Mouse (Mus musculus) ES-E14 (cell line): ENCODE data around the gene Rem2. TPM values are rescaled to one million over a fixed set of nuclear protein-coding genes. Genes with fewer than 3 reads are reported as not detected.

Source experiments
- DNase-seq: peaks from one replicate; pipeline ENCODE4 v3.0.0-alpha.2; 2013; ENCODE audit warnings: low read depth, low spot score
- H3K27ac ChIP-seq: 2 replicates; pipeline ENCODE4 v1.5.1; 2012; ENCODE audit warnings: low read depth, mild to moderate bottlenecking, low read length, moderate library complexity, mixed read lengths; ENCODE audit not compliant: poor library complexity, insufficient read depth, severe bottlenecking
- H3K36me3 ChIP-seq: 2 replicates; pipeline ENCODE4 v1.6.1; 2012; ENCODE audit warnings: mild to moderate bottlenecking, low read length, moderate library complexity, mixed read lengths; ENCODE audit not compliant: control insufficient read depth, poor library complexity, insufficient read depth, severe bottlenecking
- H3K4me1 ChIP-seq, 2 experiments: fragments of 150-350 bp in 1 of 2; sonication (generic) in 1 of 2; 2 replicates each; pipeline ENCODE4 v1.6.1; 2012; ENCODE audit warnings: low read length in 2 of 2, mild to moderate bottlenecking in 1 of 2, mixed read lengths in 1 of 2; ENCODE audit not compliant: control insufficient read depth in 2 of 2, insufficient read depth in 2 of 2, poor library complexity in 1 of 2
- H3K4me3 ChIP-seq, 2 experiments: fragments of 150-350 bp in 1 of 2; sonication (generic) in 1 of 2; 2 replicates each; pipeline ENCODE4 v1.5.1; 2012; ENCODE audit warnings: low read length in 2 of 2, low read depth in 1 of 2, mild to moderate bottlenecking in 1 of 2, mixed read lengths in 1 of 2; ENCODE audit not compliant: insufficient read depth in 1 of 2, poor library complexity in 1 of 2, severe bottlenecking in 1 of 2
- H3K9ac ChIP-seq: 2 replicates; pipeline ENCODE4 v1.6.1; 2012; ENCODE audit warnings: low read depth, mild to moderate bottlenecking, low read length, mixed read lengths; ENCODE audit not compliant: poor library complexity, insufficient read depth, severe bottlenecking
- H3K9me3 ChIP-seq: fragments of 150-350 bp; sonication (generic); 2 replicates; pipeline ENCODE4 v1.6.1; 2012; ENCODE audit warnings: low read depth, mild to moderate bottlenecking, low read length; ENCODE audit not compliant: control insufficient read depth, insufficient read depth
- CHD2 ChIP-seq: IDR thresholded peaks from 2 replicates; pipeline ENCODE4 v1.6.1; 2014; ENCODE audit warnings: mild to moderate bottlenecking, low read depth, low read length, inconsistent platforms
- HCFC1 ChIP-seq: IDR thresholded peaks from 2 replicates; pipeline ENCODE4 v1.6.1; 2012; ENCODE audit warnings: low read length, inconsistent platforms, borderline replicate concordance; ENCODE audit not compliant: insufficient read depth
- MAFK ChIP-seq: IDR thresholded peaks from 2 replicates; pipeline ENCODE4 v1.6.1; 2014; ENCODE audit warnings: mild to moderate bottlenecking, low read depth, low read length, inconsistent platforms; ENCODE audit not compliant: insufficient read depth
- ZC3H11A ChIP-seq: IDR thresholded peaks from 2 replicates; pipeline ENCODE4 v1.6.1; 2012; ENCODE audit warnings: low read depth, mild to moderate bottlenecking, inconsistent platforms, low read length, borderline replicate concordance
- ZNF384 ChIP-seq: IDR thresholded peaks from 2 replicates; pipeline ENCODE4 v1.6.1; 2012; ENCODE audit warnings: low read depth, low read length, inconsistent platforms
- in situ Hi-C, 2 experiments: fragments of 600-800 bp; cut with MboI; formaldehyde crosslinking; loops; one replicate each; pipeline ENCODE4 v1.15.1; 2025; ENCODE audit warnings: low sequenced_read_pairs in 2 of 2, inconsistent platforms in 1 of 2; ENCODE audit not compliant: unreplicated experiment in 2 of 2
- total RNA-seq: library from RNA; depleted of rRNA; stranded (reverse); fragments of 300-350 nt; gene quantifications from 2 replicates; pipeline ENCODE4 v1.2.3, GENCODE M21; 2012; rRNA removed

Rem2 gene
- total RNA-seq, 1 experiment = 0.85 TPM

- Histone ChIP-seq H3K27ac (no peak overlapping the region), H3K4me3 (no peak overlapping the region), H3K9ac (no peak overlapping the region), H3K4me1 (peaks cover 0 to 2% of the 10 kb centered on the region in 2 experiments; a peak in 2 of 4 replicates), H3K9me3 (no peaks in the 10 kb centered on the region), H3K36me3 (no peaks in the 10 kb centered on the region)
- TF ChIP-seq ZC3H11A = peak; percentile 28; the same call in 1 of the 2 replicates
- no peak for TF ChIP-seq CHD2
- TF ChIP-seq ZNF384 = peak; percentile 89
- DNase-seq = no peak
- in situ Hi-C loops = loop anchor here in 1 of 2 experiments (25.0 kb wide), 1 partner anchor 636 kb away; no protein-coding TSS in a partner anchor
These were observed 47.7 kb downstream of the Rem2 start for GRCm38 (mm10) chr14:54523600-54523999.

- in situ Hi-C loops = no loop called here
- no peak overlapping the region for H3K9ac ChIP-seq
- no peaks in the 10 kb centered on the region for H3K36me3 ChIP-seq
- DNase-seq = no peak
- H3K27ac ChIP-seq = no peak overlapping the region
- peaks cover 0 to 4% of the 10 kb centered on the region in 2 experiments; a peak in 2 of 4 replicates for H3K4me1 ChIP-seq
- H3K9me3 ChIP-seq = no peaks in the 10 kb centered on the region
- no peak for TF ChIP-seq ZNF384
- TF ChIP-seq CHD2 = no peak
- no peak for TF ChIP-seq ZC3H11A
- TF ChIP-seq MAFK = no peak
- TF ChIP-seq HCFC1 = no peak
- H3K4me3 ChIP-seq = peak overlapping the region in 1 of 2 experiments; percentile 15; a peak in 2 of 4 replicates
These were observed 51.5 kb downstream of the Rem2 start for GRCm38 (mm10) chr14:54527227-54528006.

GRCm38 (mm10) chr14:54528007-54528393, 52.1 kb downstream of the Rem2 start:
- in situ Hi-C loops = no loop called here
- peaks cover 0 to 4% of the 10 kb centered on the region in 2 experiments; a peak in 2 of 4 replicates for H3K4me1 ChIP-seq
- no peak overlapping the region for H3K27ac ChIP-seq
- TF ChIP-seq MAFK (no peak), ZNF384 (no peak), ZC3H11A (no peak), HCFC1 (no peak), CHD2 (no peak)
- no peak for DNase-seq
- H3K9ac ChIP-seq = no peak overlapping the region
- no peak overlapping the region for H3K4me3 ChIP-seq
- H3K9me3 ChIP-seq = no peaks in the 10 kb centered on the region
- no peaks in the 10 kb centered on the region for H3K36me3 ChIP-seq

GRCm38 (mm10) chr14:54528446-54529111, 52.7 kb downstream of the Rem2 start:
- no peak for TF ChIP-seq ZNF384
- TF ChIP-seq HCFC1 = no peak
- no peak for TF ChIP-seq MAFK
- no peak for TF ChIP-seq ZC3H11A
- TF ChIP-seq CHD2 = no peak
- Histone ChIP-seq H3K9me3 (no peaks in the 10 kb centered on the region), H3K27ac (no peak overlapping the region), H3K9ac (0 out of 2 replicates have a peak overlapping the region, but pooled peaks have one; percentile 40), H3K36me3 (no peaks in the 10 kb centered on the region), H3K4me3 (no peak overlapping the region), H3K4me1 (peaks cover 0 to 4% of the 10 kb centered on the region in 2 experiments; a peak in 2 of 4 replicates)
- peak; percentile 91 for DNase-seq
- in situ Hi-C loops = no loop called here

Other genes with a start within 250 kb of the Rem2 start
- 174 and 382 TPM in 2 replicates for gene Dad1, start 222.0 kb upstream of the Rem2 start, total RNA-seq
- 17.6 and 26.3 TPM in 2 replicates for gene Abhd4, start 221.9 kb upstream of the Rem2 start, total RNA-seq
- gene Olfr49, start 191.2 kb upstream of the Rem2 start, total RNA-seq = not detected in 2 replicates
- gene Oxa1l, start 115.3 kb upstream of the Rem2 start, total RNA-seq = 28.7 and 62.5 TPM in 2 replicates
- 93.1 and 310 TPM in 2 replicates for gene Slc7a7, start 58.3 kb upstream of the Rem2 start, total RNA-seq
- 137 and 272 TPM in 2 replicates for gene Mrpl52, start 49.2 kb upstream of the Rem2 start, total RNA-seq
- 29.8 and 67.3 TPM in 2 replicates for gene Mmp14, start 44.5 kb upstream of the Rem2 start, total RNA-seq
- 20.8 and 48.1 TPM in 2 replicates for gene Lrp10, start 12.0 kb upstream of the Rem2 start, total RNA-seq
- 71.4 and 96.2 TPM in 2 replicates for gene Prmt5, start 41.4 kb downstream of the Rem2 start, total RNA-seq
- gene Haus4, start 78.5 kb downstream of the Rem2 start, total RNA-seq = 24.5 and 40.3 TPM in 2 replicates
- gene Ajuba, start 101.5 kb downstream of the Rem2 start, total RNA-seq = 65.1 and 94.1 TPM in 2 replicates
- gene 4931414P19Rik, start 129.9 kb downstream of the Rem2 start, total RNA-seq = 4.8 and 6.4 TPM in 2 replicates
- 202 and 317 TPM in 2 replicates for gene Psmb5, start 141.9 kb downstream of the Rem2 start, total RNA-seq
- 0.11 TPM in 1 of 2 replicates, not detected in the other for gene Psmb11, start 145.3 kb downstream of the Rem2 start, total RNA-seq
- gene Gm17606, start 164.9 kb downstream of the Rem2 start, total RNA-seq = not detected in 2 replicates
- gene Cdh24, start 165.3 kb downstream of the Rem2 start, total RNA-seq = 3.2 and 6.3 TPM in 2 replicates
- gene 1700123O20Rik, start 210.1 kb downstream of the Rem2 start, total RNA-seq = 26.7 and 34.3 TPM in 2 replicates
- gene Acin1, start 210.8 kb downstream of the Rem2 start, total RNA-seq = 121 and 196 TPM in 2 replicates
- gene Gm29776, start 222.7 kb downstream of the Rem2 start, total RNA-seq = 0.09 and 0.26 TPM in 2 replicates
- gene Cebpe, start 236.1 kb downstream of the Rem2 start, total RNA-seq = 0.26 TPM in 1 of 2 replicates, not detected in the other